Mouse (Mus musculus) midbrain, embryonic 10.5 days (tissue): ENCODE measurements around the gene Rbm38. TPM values are rescaled to one million over a fixed set of nuclear protein-coding genes. Genes with fewer than 3 reads are reported as not detected.
A peak's percentile ranks its signal among the peaks of the same experiment; 100 is the strongest.

Experiments used
- DNase-seq: peaks from one replicate; pipeline ENCODE4 v3.0.0-alpha.2; 2017; ENCODE audit warnings: low spot score
- H3K27ac ChIP-seq: fragments of 300-500 bp; sonication (generic); replicated peaks from 2 replicates; pipeline ENCODE4 v1.5.1; 2016; ENCODE audit warnings: mild to moderate bottlenecking
- H3K27me3 ChIP-seq: fragments of 300-500 bp; sonication (generic); 2 replicates; pipeline ENCODE4 v1.6.1; 2016; ENCODE audit warnings: low read depth, mild to moderate bottlenecking; ENCODE audit not compliant: poor library complexity, severe bottlenecking
- H3K36me3 ChIP-seq: fragments of 300-500 bp; sonication (generic); 2 replicates; pipeline ENCODE4 v1.6.1; 2016; ENCODE audit warnings: mild to moderate bottlenecking, moderate library complexity
- H3K4me1 ChIP-seq: fragments of 300-500 bp; sonication (generic); 2 replicates; pipeline ENCODE4 v1.6.1; 2016
- H3K4me3 ChIP-seq: fragments of 300-500 bp; sonication (generic); 2 replicates; pipeline ENCODE4 v1.5.1; 2016; ENCODE audit warnings: mild to moderate bottlenecking, moderate library complexity
- H3K9me3 ChIP-seq: fragments of 300-500 bp; sonication (generic); replicated peaks from 2 replicates; pipeline ENCODE4 v1.6.1; 2016; ENCODE audit warnings: mild to moderate bottlenecking
- WGBS: fragments of 180-500 bp; shearing (Covaris S2); methylation state at CpG from one replicate; pipeline ENCODE4 v1.1.7; 2016; 5-methylcytosine and 5-hydroxymethylcytosine counted together
- polyA plus RNA-seq: library from polyadenylated mRNA; unstranded; fragments of >200 nt; fragmentation: Nextera tagmentation; extraction: Ambion mirVana; gene quantifications from 2 replicates; pipeline ENCODE4 v1.2.1, GENCODE M21; 2016

Gene Rbm38
- polyA plus RNA-seq, 1 experiment from 2014 or later = 107 TPM

DNA sequence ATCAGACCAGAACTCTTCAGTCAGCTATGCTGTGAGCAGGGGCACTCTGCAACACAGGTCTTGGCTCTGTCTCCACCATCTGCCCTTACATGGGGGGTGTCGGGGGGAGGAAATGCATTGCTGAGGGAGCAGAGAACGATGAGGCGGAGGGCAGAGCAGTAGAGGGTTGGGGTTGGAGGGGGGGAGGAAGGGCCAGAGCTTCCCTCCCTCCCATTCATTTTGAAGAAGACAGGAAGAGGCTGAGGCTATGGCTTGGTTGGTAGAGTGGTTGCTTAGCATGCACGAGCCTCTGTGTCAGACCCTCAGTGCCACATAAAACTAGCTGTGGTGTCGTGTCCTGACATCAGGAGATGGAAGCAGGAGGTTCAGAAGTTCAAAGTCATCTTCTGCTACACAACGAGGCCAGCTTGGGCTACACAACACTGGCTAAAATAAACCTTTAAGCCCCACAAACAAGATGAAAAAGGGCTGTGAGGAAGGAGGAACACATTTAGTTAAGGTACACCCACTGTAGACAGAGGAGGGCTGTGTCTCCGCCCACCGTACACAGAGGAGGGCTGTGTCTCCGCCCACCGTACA is 36.1 kb downstream of the Rbm38 start:
- Histone ChIP-seq H3K36me3 (no peaks in the 10 kb centered on the region), H3K9me3 (no peaks in the 10 kb centered on the region), H3K27me3 (0 out of 2 replicates have a peak, but pooled peaks cover 8% of the 10 kb centered on the region), H3K4me3 (no peak overlapping the region), H3K27ac (no peak overlapping the region), H3K4me1 (peaks cover 34% of the 10 kb centered on the region)
- WGBS = 74% methylated on average over 10 of the region's 10 CpGs
- DNase-seq = no peak

DNA sequence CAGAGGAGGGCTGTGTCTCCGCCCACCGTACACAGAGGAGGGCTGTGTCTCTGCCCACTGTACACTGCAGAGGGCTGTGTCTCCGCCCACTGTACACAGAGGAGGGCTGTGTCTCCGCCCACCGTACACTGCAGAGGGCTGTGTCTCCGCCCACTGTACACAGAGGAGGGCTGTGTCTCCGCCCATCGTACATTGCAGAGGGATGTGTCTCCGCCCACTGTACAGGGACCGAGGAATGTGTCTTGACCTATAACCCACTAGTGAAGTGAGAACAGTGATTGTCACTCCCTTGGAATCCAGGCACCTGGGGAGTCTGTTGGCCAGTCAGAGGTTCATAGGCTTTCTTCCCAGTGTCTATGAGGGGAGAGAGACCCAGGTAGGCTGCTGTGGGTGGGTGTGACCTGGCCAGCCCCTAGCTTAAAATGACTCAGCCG is 36.6 kb downstream of the Rbm38 start:
- DNase-seq = no peak
- H3K36me3 ChIP-seq = no peaks in the 10 kb centered on the region
- H3K27ac ChIP-seq = 0 out of 2 replicates have a peak overlapping the region, but pooled peaks have one; percentile 34
- H3K4me3 ChIP-seq = no peak overlapping the region
- WGBS = 80% methylated on average over 11 of the region's 11 CpGs
- no peaks in the 10 kb centered on the region for H3K9me3 ChIP-seq
- H3K4me1 ChIP-seq = peaks cover 36% of the 10 kb centered on the region
- H3K27me3 ChIP-seq = 0 out of 2 replicates have a peak, but pooled peaks cover 5% of the 10 kb centered on the region

DNA sequence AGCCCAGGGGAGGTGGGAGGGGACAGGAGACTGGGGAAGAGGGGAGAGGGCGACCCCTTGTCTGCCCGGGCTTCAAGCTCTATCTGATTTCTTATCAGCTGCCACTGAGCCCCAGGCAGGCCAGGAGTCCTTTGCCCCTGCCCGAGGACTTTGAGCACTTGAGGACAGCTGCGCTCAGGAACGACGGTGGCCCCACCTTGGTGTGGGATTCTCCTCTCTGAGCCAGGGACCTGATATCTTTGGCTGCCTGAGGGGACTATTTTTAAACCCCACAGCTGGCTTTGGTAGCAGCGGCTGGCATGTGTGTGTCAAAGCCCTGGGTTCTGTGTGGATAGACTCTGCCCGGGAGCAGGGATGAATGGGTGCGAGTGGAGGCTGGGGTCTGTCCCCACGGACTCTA is 37.3 kb downstream of the Rbm38 start:
- H3K9me3 ChIP-seq = no peaks in the 10 kb centered on the region
- 0 out of 2 replicates have a peak, but pooled peaks cover 5% of the 10 kb centered on the region for H3K27me3 ChIP-seq
- peaks cover 39% of the 10 kb centered on the region for H3K4me1 ChIP-seq
- DNase-seq = no peak
- H3K36me3 ChIP-seq = no peaks in the 10 kb centered on the region
- no peak overlapping the region for H3K4me3 ChIP-seq
- peak overlapping the region; percentile 34 for H3K27ac ChIP-seq
- WGBS = 73% methylated on average over 10 of the region's 10 CpGs

DNA sequence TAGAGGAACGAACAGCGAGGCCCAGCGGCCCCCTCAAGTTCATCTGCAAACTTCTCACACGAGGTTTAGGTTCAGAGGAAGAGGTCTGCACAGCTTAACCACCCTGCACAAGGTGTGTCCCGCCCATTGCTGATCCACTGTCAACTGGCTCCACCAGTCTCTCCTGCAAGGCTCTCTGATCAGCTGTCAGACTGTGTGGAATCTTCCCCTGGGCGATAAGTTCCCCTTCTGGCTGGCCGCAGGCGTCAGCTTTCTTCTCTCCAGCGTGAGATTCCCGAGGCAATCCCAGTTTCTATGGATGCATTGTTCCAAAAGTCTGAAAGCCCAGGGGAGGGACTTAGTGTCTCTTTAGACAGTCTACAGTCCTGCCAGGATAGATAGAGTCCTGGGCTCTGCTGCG is 38.0 kb downstream of the Rbm38 start:
- no peak for DNase-seq
- Histone ChIP-seq H3K27ac (peak overlapping the region; percentile 38), H3K9me3 (no peaks in the 10 kb centered on the region)

DNA sequence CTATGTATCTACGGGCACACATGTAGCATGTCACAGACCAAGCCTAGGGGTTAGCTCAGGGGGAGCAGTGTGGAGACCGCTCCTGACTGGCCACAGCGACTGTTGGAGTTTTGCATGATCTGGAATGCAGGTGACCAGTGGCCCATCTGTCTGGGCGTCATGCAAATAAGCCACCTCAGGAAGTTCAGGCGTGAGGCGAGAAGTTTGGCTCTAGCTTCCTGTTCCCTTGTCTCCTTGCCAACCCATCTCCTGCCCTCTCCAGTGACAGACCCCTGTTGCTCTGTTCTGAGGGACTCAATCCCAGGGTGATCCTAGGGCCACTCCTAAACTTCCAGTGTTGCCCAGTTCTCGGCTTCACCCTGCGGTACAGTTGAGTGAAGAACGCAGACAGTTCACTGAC is 40.2 kb downstream of the Rbm38 start:
- DNase-seq = no peak
- 92% methylated on average over 9 of the region's 9 CpGs for WGBS
- Histone ChIP-seq H3K27me3 (no peaks in the 10 kb centered on the region), H3K36me3 (no peaks in the 10 kb centered on the region), H3K27ac (no peak overlapping the region), H3K4me1 (peaks cover 35% of the 10 kb centered on the region), H3K4me3 (no peak overlapping the region), H3K9me3 (no peaks in the 10 kb centered on the region)

More for the DNA sequence above, 38.0 kb downstream of the Rbm38 start:
- WGBS = 45% methylated on average over 11 of the region's 11 CpGs
- Histone ChIP-seq H3K4me3 (no peak overlapping the region), H3K27me3 (no peaks in the 10 kb centered on the region), H3K36me3 (no peaks in the 10 kb centered on the region), H3K4me1 (peaks cover 35% of the 10 kb centered on the region)

DNA sequence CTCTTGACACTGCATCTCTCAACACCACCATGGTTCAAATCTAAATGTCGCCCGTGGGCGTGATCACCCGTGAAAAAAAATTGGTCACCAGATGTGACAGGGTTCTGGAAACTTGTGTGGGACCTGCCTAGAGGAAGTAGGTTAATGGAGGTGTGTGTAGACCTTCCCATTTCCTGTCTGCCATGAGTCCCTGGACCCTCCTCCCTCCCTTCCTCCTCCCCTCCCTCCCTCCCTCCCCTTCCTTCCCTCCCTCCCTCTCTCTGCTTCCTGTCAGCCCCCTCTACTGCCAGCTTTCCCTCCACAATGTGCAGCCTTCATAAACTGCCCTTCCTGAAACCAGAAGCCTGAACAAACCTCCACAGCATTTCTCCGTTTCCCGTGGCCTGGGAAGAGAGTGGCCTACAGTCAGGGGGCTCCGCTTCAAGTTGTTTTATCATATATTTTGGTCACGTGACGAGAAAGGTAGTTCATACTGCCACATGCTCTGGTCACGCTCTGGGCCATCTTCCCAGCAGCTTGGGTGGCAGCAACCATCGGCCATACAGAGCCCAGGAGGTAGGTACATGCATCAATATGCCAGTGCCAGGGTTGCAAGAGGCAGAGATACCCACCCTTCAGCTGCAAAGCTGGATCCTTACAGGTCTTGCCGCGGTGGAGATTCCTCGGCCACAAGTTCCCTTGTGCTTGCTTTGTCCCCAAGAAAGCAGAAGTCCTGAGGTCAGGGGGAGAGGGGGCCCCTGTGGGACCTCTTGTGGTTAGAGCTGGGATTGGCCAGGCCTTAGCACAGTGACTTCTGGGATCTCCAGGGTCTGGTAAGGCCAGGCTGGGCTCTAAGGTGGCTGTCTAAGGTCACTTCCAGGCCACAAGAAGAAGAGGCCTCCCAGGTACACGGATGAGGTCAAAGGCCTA is 41.4 kb downstream of the Rbm38 start:
- Histone ChIP-seq H3K4me1 (peaks cover 35% of the 10 kb centered on the region), H3K27ac (peak overlapping the region; percentile 49; the same call in 1 of the 2 replicates), H3K4me3 (no peak overlapping the region), H3K27me3 (no peaks in the 10 kb centered on the region), H3K36me3 (no peaks in the 10 kb centered on the region), H3K9me3 (no peaks in the 10 kb centered on the region)
- WGBS = 75% methylated on average over 15 of the region's 15 CpGs
- DNase-seq = no peak

DNA sequence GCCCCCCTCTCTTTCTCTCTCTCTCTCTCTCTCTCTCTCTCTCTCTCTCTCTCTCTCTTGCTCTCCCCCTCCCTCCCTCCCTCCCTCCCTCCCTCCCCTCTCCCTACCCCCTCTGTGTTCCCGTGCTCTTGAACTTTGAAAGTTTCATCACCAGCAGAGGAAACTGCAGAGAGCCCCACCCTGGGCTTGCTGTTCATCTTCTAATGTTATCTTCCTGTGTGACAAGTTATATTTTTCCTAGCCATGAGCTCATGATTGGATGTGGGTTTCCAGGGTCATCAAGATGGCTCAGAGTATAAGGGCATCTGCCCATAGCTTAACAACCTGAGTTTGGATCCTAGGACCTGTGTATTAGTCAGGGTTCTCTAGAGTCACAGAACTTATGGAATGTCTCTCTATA is 42.9 kb downstream of the Rbm38 start:
- Histone ChIP-seq H3K4me3 (no peak overlapping the region), H3K27ac (no peak overlapping the region), H3K27me3 (no peaks in the 10 kb centered on the region), H3K4me1 (peaks cover 23% of the 10 kb centered on the region), H3K36me3 (no peaks in the 10 kb centered on the region), H3K9me3 (peaks cover 6% of the 10 kb centered on the region; the same call in 1 of the 2 replicates)
- WGBS = 77% methylated on average over 1 of the region's 1 CpGs
- DNase-seq = no peak

DNA sequence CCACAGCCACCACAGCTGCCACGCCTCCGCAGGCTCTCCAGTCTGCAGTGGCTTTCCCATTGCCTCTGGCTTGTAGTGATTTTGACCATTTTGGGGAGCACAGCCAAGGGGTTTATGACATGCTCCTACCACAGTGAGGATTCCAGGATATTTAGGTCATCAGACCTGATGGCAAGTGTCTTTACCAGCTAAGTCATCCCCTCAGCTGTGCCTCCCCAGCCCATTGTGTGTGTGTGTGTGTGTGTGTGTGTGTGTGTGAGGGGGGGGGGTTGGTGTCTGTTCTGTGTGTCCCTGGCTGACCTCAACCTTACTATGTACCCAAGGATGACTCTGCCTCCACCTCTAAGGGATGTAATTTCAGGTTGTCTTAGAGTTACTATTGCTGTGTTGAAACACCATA is 44.6 kb downstream of the Rbm38 start:
- Histone ChIP-seq H3K27me3 (no peaks in the 10 kb centered on the region), H3K36me3 (no peaks in the 10 kb centered on the region), H3K4me1 (peaks cover 16% of the 10 kb centered on the region), H3K27ac (no peak overlapping the region), H3K9me3 (peaks cover 9% of the 10 kb centered on the region; the same call in 1 of the 2 replicates), H3K4me3 (no peak overlapping the region)
- 89% methylated on average over 2 of the region's 2 CpGs for WGBS
- no peak for DNase-seq

DNA sequence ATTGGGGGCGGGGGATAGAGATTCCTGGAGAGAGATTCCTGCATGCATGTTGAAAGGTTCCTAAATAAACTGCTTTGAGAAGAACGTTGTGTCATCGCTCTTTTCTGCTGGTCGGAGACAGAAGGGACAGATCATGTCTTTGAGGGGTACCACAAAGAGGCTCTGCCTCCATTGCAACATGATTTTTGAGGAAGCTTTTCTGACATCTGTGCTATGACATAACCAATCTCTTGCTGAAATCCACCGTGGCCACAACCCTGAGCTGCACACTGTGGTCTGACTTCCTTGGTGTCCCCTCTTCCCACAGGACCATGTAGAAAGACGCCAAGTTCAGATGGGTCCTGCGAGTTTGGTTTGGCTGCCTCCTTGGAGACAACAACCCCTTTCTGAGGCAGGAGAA is 52.6 kb downstream of the Rbm38 start:
- no peaks in the 10 kb centered on the region for H3K27me3 ChIP-seq
- WGBS = 89% methylated on average over 7 of the region's 7 CpGs
- peaks cover 14% of the 10 kb centered on the region; the same call in 1 of the 2 replicates for H3K9me3 ChIP-seq
- H3K36me3 ChIP-seq = no peaks in the 10 kb centered on the region
- DNase-seq = no peak
- H3K4me1 ChIP-seq = no peaks in the 10 kb centered on the region
- no peak overlapping the region for H3K27ac ChIP-seq
- H3K4me3 ChIP-seq = no peak overlapping the region

DNA sequence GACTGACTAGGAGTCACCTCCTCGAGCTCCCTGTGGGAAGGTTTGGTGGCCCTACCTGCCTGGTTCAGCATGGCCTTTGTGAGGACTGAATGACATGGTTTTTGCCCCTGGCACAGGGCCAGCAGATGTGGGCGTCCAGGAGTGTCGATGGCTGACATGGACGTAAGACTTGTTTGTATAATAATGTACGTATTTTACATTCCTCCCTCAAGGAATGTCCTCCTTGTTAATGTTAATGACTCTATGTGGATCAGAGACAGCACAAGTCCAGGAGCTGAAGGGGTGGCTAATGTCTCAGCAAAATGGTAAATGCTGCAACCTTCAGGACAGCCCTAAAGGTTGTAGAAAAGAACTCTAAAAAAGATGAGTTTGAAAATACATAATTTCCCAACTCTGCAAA is 53.4 kb downstream of the Rbm38 start:
- 85% methylated on average over 5 of the region's 5 CpGs for WGBS
- Histone ChIP-seq H3K36me3 (no peaks in the 10 kb centered on the region), H3K9me3 (peaks cover 9% of the 10 kb centered on the region; the same call in 1 of the 2 replicates), H3K27me3 (no peaks in the 10 kb centered on the region), H3K27ac (no peak overlapping the region), H3K4me3 (no peak overlapping the region), H3K4me1 (no peaks in the 10 kb centered on the region)
- DNase-seq = no peak

DNA sequence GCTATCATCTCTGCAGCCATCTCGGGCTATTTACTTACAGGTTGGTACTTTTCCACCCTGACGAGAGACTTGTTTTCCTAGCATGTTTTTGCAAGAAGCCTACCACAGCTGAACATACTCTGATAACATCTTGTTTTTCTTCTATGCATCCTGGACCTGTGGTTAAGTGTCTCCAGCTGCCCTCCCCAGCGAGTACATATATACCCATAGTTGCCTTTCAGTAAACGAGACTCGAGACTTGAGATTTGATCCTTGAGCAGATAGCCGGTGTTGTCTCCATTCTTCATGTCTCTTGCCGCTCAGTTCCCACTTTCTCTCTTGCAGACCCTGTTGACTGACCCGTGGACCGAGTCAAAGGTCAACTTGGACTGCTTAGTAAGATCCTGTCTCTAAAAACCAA is 56.6 kb downstream of the Rbm38 start:
- WGBS = 85% methylated on average over 9 of the region's 9 CpGs
- H3K36me3 ChIP-seq = no peaks in the 10 kb centered on the region
- no peak overlapping the region for H3K4me3 ChIP-seq
- H3K27ac ChIP-seq = no peak overlapping the region
- DNase-seq = no peak
- peaks cover 9% of the 10 kb centered on the region; the same call in 1 of the 2 replicates for H3K9me3 ChIP-seq
- H3K4me1 ChIP-seq = 0 out of 2 replicates have a peak, but pooled peaks cover 6% of the 10 kb centered on the region
- 0 out of 2 replicates have a peak, but pooled peaks cover 7% of the 10 kb centered on the region for H3K27me3 ChIP-seq

DNA sequence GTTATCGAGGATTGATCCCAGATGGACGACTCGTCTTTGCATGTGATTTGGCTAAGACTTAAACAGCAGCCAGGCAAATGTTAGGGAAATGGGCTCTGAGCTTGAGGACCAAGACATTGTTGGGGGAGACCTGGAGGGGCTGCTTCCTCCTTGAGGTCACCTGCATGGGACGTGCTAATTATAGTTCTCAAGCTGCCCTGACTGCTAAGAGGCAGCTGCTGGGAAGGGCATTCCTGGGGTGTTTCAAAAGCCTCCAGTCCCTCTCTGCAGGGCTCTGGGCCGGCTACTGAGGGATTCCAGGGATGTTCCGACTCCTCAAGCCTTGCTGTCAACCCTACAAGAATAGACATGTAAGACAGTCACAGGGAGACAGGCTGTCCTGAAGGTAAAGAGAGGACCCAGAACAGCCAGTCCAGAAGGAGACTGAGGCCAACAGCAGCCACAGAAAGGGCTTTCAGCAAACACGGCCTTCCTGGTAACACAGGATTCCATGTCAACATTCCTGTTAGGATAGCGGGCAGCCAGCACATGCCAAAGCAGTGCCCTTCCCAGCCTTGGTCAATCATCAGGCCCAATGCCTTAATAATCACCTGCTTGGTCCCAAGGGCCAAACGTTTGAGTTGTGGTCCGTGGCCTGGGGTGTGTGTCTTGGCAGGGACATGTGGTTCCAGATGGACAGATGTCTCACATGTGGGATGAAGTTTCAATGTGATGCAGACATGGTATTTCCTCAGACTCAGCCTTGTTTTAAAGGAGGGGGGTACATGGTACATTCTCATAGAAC is 59.7 kb downstream of the Rbm38 start:
- Histone ChIP-seq H3K9me3 (no peaks in the 10 kb centered on the region), H3K27me3 (0 out of 2 replicates have a peak, but pooled peaks cover 7% of the 10 kb centered on the region), H3K4me1 (peaks cover 16% of the 10 kb centered on the region), H3K27ac (no peak overlapping the region), H3K36me3 (no peaks in the 10 kb centered on the region), H3K4me3 (no peak overlapping the region)
- DNase-seq = no peak
- 66% methylated on average over 10 of the region's 10 CpGs for WGBS
